Mouse (Mus musculus) myocyte (in vitro differentiated cells): ENCODE data around the gene Ube4b. TPM values are rescaled to one million over a fixed set of nuclear protein-coding genes. Genes with fewer than 3 reads are reported as not detected.

Source experiments
- H3K27me3 ChIP-seq: one replicate; pipeline ENCODE4 v1.6.1; 2011; ENCODE audit not compliant: control insufficient read depth, insufficient read depth, insufficient read length
- H3K36me3 ChIP-seq: one replicate; pipeline ENCODE4 v1.6.1; 2011; ENCODE audit not compliant: control insufficient read depth, insufficient read depth
- H3K4me2 ChIP-seq: one replicate; pipeline ENCODE4 v1.6.1; 2011; ENCODE audit warnings: low read depth, control low read depth
- H3K4me3 ChIP-seq: one replicate; pipeline ENCODE4 v1.5.1; 2011; ENCODE audit warnings: mild to moderate bottlenecking, control low read depth, moderate library complexity
- H3K79me2 ChIP-seq: one replicate; pipeline ENCODE4 v1.6.1; 2011; ENCODE audit not compliant: control insufficient read depth, insufficient read depth
- H3ac ChIP-seq: one replicate; pipeline ENCODE4 v1.6.1; 2011; ENCODE audit not compliant: control insufficient read depth, insufficient read length
- CEBPB ChIP-seq: IDR thresholded peaks from 2 replicates; pipeline ENCODE4 v1.6.1; 2011; ENCODE audit warnings: mild to moderate bottlenecking, moderate library complexity; ENCODE audit not compliant: poor library complexity, insufficient read depth, severe bottlenecking
- E2F4 ChIP-seq: IDR thresholded peaks from one replicate; pipeline ENCODE4 v1.6.1; 2011; ENCODE audit warnings: mild to moderate bottlenecking, control low read depth, moderate library complexity; ENCODE audit not compliant: insufficient read depth
- MAX ChIP-seq: IDR thresholded peaks from one replicate; pipeline ENCODE4 v1.6.1; 2011; ENCODE audit warnings: low read depth, mild to moderate bottlenecking, control low read depth
- MYOD1 ChIP-seq, 3 experiments: IDR thresholded peaks; one replicate each; pipeline ENCODE4 v1.6.1; 2011; ENCODE audit warnings: control low read depth in 2 of 3, low read depth in 2 of 3, mild to moderate bottlenecking in 2 of 3, moderate library complexity in 1 of 3; ENCODE audit not compliant: insufficient read length in 2 of 3, control insufficient read depth in 1 of 3
- MYOG ChIP-seq, 3 experiments: IDR thresholded peaks; one replicate each; pipeline ENCODE4 v1.6.1; 2011; ENCODE audit warnings: control low read depth in 2 of 3, low read depth in 2 of 3, mild to moderate bottlenecking in 2 of 3; ENCODE audit not compliant: insufficient read length in 2 of 3, control insufficient read depth in 1 of 3, insufficient read depth in 1 of 3
- POLR2A ChIP-seq: IDR thresholded peaks from one replicate; pipeline ENCODE4 v1.6.1; 2011; ENCODE audit warnings: low read depth, mild to moderate bottlenecking, control low read depth, moderate library complexity; ENCODE audit not compliant: insufficient read length
- POLR2AphosphoS2 ChIP-seq: IDR thresholded peaks from one replicate; pipeline ENCODE4 v1.6.1; 2011; ENCODE audit warnings: low read depth, control low read depth; ENCODE audit not compliant: insufficient read length
- REST ChIP-seq: IDR thresholded peaks from one replicate; pipeline ENCODE4 v1.6.1; 2011; ENCODE audit warnings: mild to moderate bottlenecking, control low read depth, moderate library complexity; ENCODE audit not compliant: insufficient read depth, insufficient read length
- SRF ChIP-seq: IDR thresholded peaks from one replicate; pipeline ENCODE4 v1.6.1; 2011; ENCODE audit warnings: low read depth; ENCODE audit not compliant: control insufficient read depth, insufficient read length
- TCF12 ChIP-seq: IDR thresholded peaks from one replicate; pipeline ENCODE4 v1.6.1; 2011; ENCODE audit warnings: mild to moderate bottlenecking, control low read depth; ENCODE audit not compliant: poor library complexity, insufficient read depth, severe bottlenecking
- TCF3 ChIP-seq: IDR thresholded peaks from one replicate; pipeline ENCODE4 v1.6.1; 2011; ENCODE audit warnings: low read depth, control low read depth; ENCODE audit not compliant: insufficient read length
- USF1 ChIP-seq: IDR thresholded peaks from one replicate; pipeline ENCODE4 v1.6.1; 2011; ENCODE audit warnings: low read depth, mild to moderate bottlenecking, control low read depth, moderate library complexity
- polyA plus RNA-seq: library from polyadenylated mRNA; unstranded; fragments of >200 nt; fragmentation: generic; extraction: Trizol; gene quantifications from one replicate; pipeline ENCODE4 v1.2.1, GENCODE M21; 2012; ENCODE audit warnings: missing spikeins

Gene Ube4b
- polyA plus RNA-seq, 1 experiment, result 57.4 TPM

- Histone ChIP-seq H3K79me2 (no peaks in the 10 kb centered on the region), H3K27me3 (no peaks in the 10 kb centered on the region), H3K4me3 (no peak within 1 kb of the TSS), H3ac (no peak within 1 kb of the TSS), H3K4me2 (no peak within 1 kb of the TSS), H3K36me3 (no peaks in the 10 kb centered on the region)
- TF ChIP-seq REST (no peak), USF1 (no peak), MYOG (IDR thresholded peaks at IDR 0.05; ENCODE audit: control insufficient read depth in 1 of 3, insufficient read depth in 1 of 3, insufficient read length in 2 of 3, low read depth in 2 of 3) (no peak), TCF3 (no peak), CEBPB (no peak), MAX (no peak), MYOD1 (IDR thresholded peaks at IDR 0.05; ENCODE audit: control insufficient read depth in 1 of 3, insufficient read length in 2 of 3, low read depth in 2 of 3) (no peak), POLR2AphosphoS2 (no peak), SRF (no peak), E2F4 (no peak), TCF12 (no peak), POLR2A (no peak)
Measured at GRCm38 (mm10) chr4:149454879-149455278, 28.3 kb upstream of the Ube4b start, which contains the start of gene Rbp7. TSS of gene Rbp7 (minus strand) at chr4:149454978.

DNA sequence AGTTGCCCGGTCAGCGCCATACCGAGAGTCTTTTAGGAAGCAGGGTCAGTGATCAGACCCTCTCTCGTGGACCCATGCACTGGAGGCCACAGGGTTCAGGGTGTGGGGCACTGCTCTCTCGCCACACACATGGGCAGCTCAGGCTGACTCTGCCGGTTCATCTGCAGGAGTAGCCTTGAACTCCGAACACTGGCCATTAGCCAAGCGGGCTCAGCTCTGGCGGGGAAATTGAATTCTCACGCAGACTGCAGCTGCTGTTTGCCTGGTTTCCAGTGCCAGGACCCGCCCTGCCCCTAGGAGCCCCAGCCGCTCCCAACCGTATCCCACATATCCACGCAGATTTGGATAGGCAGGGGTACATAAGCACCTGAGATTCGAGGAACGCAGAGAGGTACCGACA, 27.7 kb upstream of the Ube4b start:
- no peak overlapping the region for H3K4me2 ChIP-seq
- no peak overlapping the region for H3ac ChIP-seq
- no peaks in the 10 kb centered on the region for H3K27me3 ChIP-seq
- H3K79me2 ChIP-seq, result no peaks in the 10 kb centered on the region
- no peak overlapping the region for H3K4me3 ChIP-seq
- H3K36me3 ChIP-seq, result no peaks in the 10 kb centered on the region
- peak in 1 of 3 experiments; percentile 12 for TF ChIP-seq MYOD1 (IDR thresholded peaks at IDR 0.05; ENCODE audit: control insufficient read depth in 1 of 3, insufficient read length in 2 of 3, low read depth in 2 of 3)
- TF ChIP-seq USF1, result no peak

DNA sequence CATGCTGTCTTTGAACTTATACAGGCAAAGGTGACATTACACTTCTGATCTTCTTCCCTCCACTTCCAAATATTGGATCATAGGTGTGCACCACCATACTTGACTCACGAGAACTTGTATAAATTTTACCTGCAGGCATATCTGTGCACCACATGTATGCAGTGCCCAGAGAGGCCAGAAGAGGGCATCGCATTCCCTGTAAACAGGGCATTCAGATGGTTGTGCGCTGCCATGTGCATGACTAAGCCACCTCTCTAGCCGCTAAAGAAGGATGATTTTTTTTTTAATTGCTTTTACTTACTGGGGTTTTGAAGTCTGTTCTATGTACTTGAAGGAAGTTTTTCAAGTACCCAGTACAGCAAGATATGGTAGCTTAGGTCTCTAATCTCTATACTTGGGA, 27.1 kb upstream of the Ube4b start:
- Histone ChIP-seq H3K36me3 (no peaks in the 10 kb centered on the region), H3ac (no peak overlapping the region), H3K4me3 (no peak overlapping the region), H3K4me2 (no peak overlapping the region), H3K79me2 (no peaks in the 10 kb centered on the region), H3K27me3 (no peaks in the 10 kb centered on the region)
- no peak for TF ChIP-seq MYOG (IDR thresholded peaks at IDR 0.05; ENCODE audit: control insufficient read depth in 1 of 3, insufficient read depth in 1 of 3, insufficient read length in 2 of 3, low read depth in 2 of 3)
- TF ChIP-seq MAX, result no peak
- TF ChIP-seq CEBPB, result no peak
- TF ChIP-seq TCF12, result no peak

- no peaks in the 10 kb centered on the region for H3K27me3 ChIP-seq
- no peaks in the 10 kb centered on the region for H3K36me3 ChIP-seq
- H3K4me3 ChIP-seq, result no peak overlapping the region
- no peak overlapping the region for H3K4me2 ChIP-seq
- TF ChIP-seq SRF (no peak), MYOD1 (IDR thresholded peaks at IDR 0.05; ENCODE audit: control insufficient read depth in 1 of 3, insufficient read length in 2 of 3, low read depth in 2 of 3) (no peak), POLR2AphosphoS2 (no peak), POLR2A (no peak), TCF12 (no peak), USF1 (no peak), E2F4 (no peak), MAX (no peak)
- H3ac ChIP-seq, result no peak overlapping the region
- no peaks in the 10 kb centered on the region for H3K79me2 ChIP-seq
Measured at GRCm38 (mm10) chr4:149450636-149451035, 24.1 kb upstream of the Ube4b start.

- TF ChIP-seq E2F4 (no peak), MYOG (IDR thresholded peaks at IDR 0.05; ENCODE audit: control insufficient read depth in 1 of 3, insufficient read depth in 1 of 3, insufficient read length in 2 of 3, low read depth in 2 of 3) (no peak), CEBPB (no peak), POLR2AphosphoS2 (no peak), TCF3 (no peak), REST (no peak), POLR2A (no peak), TCF12 (no peak), USF1 (no peak), MYOD1 (IDR thresholded peaks at IDR 0.05; ENCODE audit: control insufficient read depth in 1 of 3, insufficient read length in 2 of 3, low read depth in 2 of 3) (no peak), MAX (no peak), SRF (no peak)
- no peaks in the 10 kb centered on the region for H3K79me2 ChIP-seq
- no peaks in the 10 kb centered on the region for H3K36me3 ChIP-seq
- no peak overlapping the region for H3K4me3 ChIP-seq
- no peak overlapping the region for H3K4me2 ChIP-seq
- no peak overlapping the region for H3ac ChIP-seq
- no peaks in the 10 kb centered on the region for H3K27me3 ChIP-seq
Measured at GRCm38 (mm10) chr4:149446309-149446708, 19.8 kb upstream of the Ube4b start.
